Mouse (Mus musculus) lung, embryonic 15.5 days (tissue): ENCODE measurements at regions not wholly inside any gene's neighbourhood (a gene's known extent, or its start where the extent isn't known, plus 50 kb on each side); places are given as distances from the start of the nearest gene placed in this dataset.
"Not testable (repeated sequence)": the region's sequence is repeated elsewhere in the genome, so short reads cannot be mapped to it uniquely, and the experiment has no call there.

Experiments used
- ATAC-seq: fragments of 200-750 bp; cut with Nextera tagmentation; 2 replicates; pipeline ENCODE4 v1.8.0; 2017; ENCODE audit warnings: moderate number of reproducible peaks, borderline replicate concordance; ENCODE audit not compliant: low FRiP score, low TSS enrichment; ENCODE audit errors: extremely low read depth
- H3K27ac ChIP-seq: fragments of 300-500 bp; sonication (generic); 2 replicates; pipeline ENCODE4 v1.5.1; 2015; ENCODE audit warnings: moderate library complexity, mild to moderate bottlenecking, inconsistent platforms
- H3K27me3 ChIP-seq: fragments of 300-500 bp; sonication (generic); 2 replicates; pipeline ENCODE4 v1.6.1; 2015; ENCODE audit warnings: inconsistent platforms
- H3K36me3 ChIP-seq: fragments of 300-500 bp; sonication (generic); 2 replicates; pipeline ENCODE4 v1.6.1; 2015; ENCODE audit warnings: inconsistent platforms
- H3K4me1 ChIP-seq: fragments of 300-500 bp; sonication (generic); 2 replicates; pipeline ENCODE4 v1.6.1; 2015; ENCODE audit warnings: inconsistent platforms
- H3K4me2 ChIP-seq: fragments of 300-500 bp; sonication (generic); 2 replicates; pipeline ENCODE4 v1.6.1; 2015; ENCODE audit warnings: inconsistent platforms, mild to moderate bottlenecking, moderate library complexity
- H3K4me3 ChIP-seq: fragments of 300-500 bp; sonication (generic); 2 replicates; pipeline ENCODE4 v1.5.1; 2015; ENCODE audit warnings: mild to moderate bottlenecking, inconsistent platforms
- H3K9ac ChIP-seq: fragments of 300-500 bp; sonication (generic); 2 replicates; pipeline ENCODE4 v1.6.1; 2015; ENCODE audit warnings: inconsistent platforms
- H3K9me3 ChIP-seq: fragments of 300-500 bp; sonication (generic); 2 replicates; pipeline ENCODE4 v1.6.1; 2016; ENCODE audit warnings: inconsistent platforms
- WGBS: fragments of 180-500 bp; shearing (Covaris S2); methylation state at CpG from one replicate; pipeline ENCODE4 v1.1.7; 2015; 5-methylcytosine and 5-hydroxymethylcytosine counted together

GRCm38 (mm10) chr11:7775361-7775760, 561.6 kb upstream of the Igfbp3 start:
- not testable (repeated sequence) for ATAC-seq, H3K27ac ChIP-seq, H3K9ac ChIP-seq, H3K4me1 ChIP-seq, H3K27me3 ChIP-seq, H3K36me3 ChIP-seq, H3K4me2 ChIP-seq, H3K4me3 ChIP-seq, H3K9me3 ChIP-seq

- H3K9ac ChIP-seq = no peak overlapping the region
- H3K4me3 ChIP-seq = no peak overlapping the region
- H3K27ac ChIP-seq = no peak overlapping the region
- H3K9me3 ChIP-seq = no peaks in the 10 kb centered on the region
- H3K4me1 ChIP-seq = no peaks in the 10 kb centered on the region
- no peaks in the 10 kb centered on the region for H3K27me3 ChIP-seq
- WGBS = 16% methylated on average over 1 of the region's 1 CpGs
- H3K36me3 ChIP-seq = no peaks in the 10 kb centered on the region
- H3K4me2 ChIP-seq = no peak overlapping the region
- ATAC-seq = no peak
Observed at GRCm38 (mm10) chr11:7765303-7765702, 551.6 kb upstream of the Igfbp3 start.

DNA sequence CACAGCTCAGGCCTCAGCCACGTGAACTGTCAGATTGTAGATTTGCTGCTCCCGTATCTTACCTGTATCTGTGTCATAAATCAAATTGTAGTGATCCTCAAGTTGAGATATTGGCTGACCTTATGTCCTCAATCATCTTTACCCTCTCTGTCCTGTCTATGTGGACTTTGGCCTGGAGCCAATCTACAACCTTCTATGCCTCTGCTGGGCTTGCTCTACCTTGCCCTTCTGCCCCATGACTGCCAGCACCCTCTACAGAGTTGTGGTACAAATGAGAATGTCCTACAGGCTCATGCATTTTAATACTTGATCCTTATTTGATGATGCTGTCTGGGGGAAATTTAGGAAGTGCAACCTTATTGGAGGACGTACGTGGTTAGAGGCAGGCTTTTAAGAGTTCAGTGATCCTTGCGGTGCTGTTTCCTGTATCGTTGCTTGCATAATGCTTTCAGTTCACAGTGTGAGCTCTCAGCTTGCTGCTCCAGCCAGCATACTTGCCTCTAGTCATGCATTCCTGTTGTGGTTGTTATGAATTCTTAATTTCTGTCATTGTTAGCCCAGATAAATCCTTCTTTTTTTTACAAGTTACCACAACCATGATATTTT, 545.2 kb upstream of the Igfbp3 start:
- H3K4me3 ChIP-seq = no peak overlapping the region
- H3K4me2 ChIP-seq = no peak overlapping the region
- 71% methylated on average over 6 of the region's 6 CpGs for WGBS
- H3K9me3 ChIP-seq = no peaks in the 10 kb centered on the region
- H3K27ac ChIP-seq = no peak overlapping the region
- no peaks in the 10 kb centered on the region for H3K27me3 ChIP-seq
- no peaks in the 10 kb centered on the region for H3K36me3 ChIP-seq
- no peaks in the 10 kb centered on the region for H3K4me1 ChIP-seq
- no peak for ATAC-seq
- no peak overlapping the region for H3K9ac ChIP-seq
